Mouse (Mus musculus): Measurements from ENCODE around the gene Unk.

DNA sequence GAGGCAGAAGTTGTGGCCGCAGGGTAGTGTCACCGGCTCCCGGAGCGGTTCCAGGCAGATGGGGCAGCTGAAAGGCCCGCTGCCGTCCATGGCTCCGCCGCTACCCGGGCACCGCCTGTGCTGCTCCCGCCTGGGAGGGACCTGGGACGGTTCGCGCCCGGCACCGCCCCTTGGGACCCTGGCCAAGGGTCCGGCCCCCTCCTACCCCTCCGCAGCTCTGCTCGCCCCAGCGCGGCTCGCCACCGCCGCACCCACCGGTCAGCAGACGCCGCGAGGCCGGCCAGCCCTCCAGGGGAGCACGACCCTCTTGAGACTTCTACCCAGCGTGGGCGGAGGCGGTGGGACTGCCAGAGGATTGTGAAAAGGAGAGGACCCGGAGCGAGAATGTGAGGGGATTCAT lies 80.0 kb downstream of the Unk start:
- no peak for TF ChIP-seq POLR2A (IDR thresholded peaks at IDR 0.05; ENCODE audit: insufficient read depth, low read length)
- no peak for TF ChIP-seq EP300 (IDR thresholded peaks at IDR 0.05; ENCODE audit: insufficient read depth, low read depth, low read length)
- no peak for TF ChIP-seq CTCF (IDR thresholded peaks at IDR 0.05; ENCODE audit: low read depth, low read length)
